Mouse (Mus musculus) kidney, embryonic 14.5 days (tissue): Measurements from ENCODE around the gene Sytl5. TPM values are rescaled to one million over a fixed set of nuclear protein-coding genes. Genes with fewer than 3 reads are reported as not detected.

ENCODE experiments used
- ATAC-seq: fragments of 200-750 bp; cut with Nextera tagmentation; 2 replicates; pipeline ENCODE4 v1.8.0; 2017; ENCODE audit warnings: moderate number of reproducible peaks, mild to moderate bottlenecking, moderate TSS enrichment, moderate library complexity; ENCODE audit not compliant: low FRiP score, low TSS enrichment
- H3K27ac ChIP-seq: fragments of 300-500 bp; sonication (generic); 2 replicates; pipeline ENCODE4 v1.5.1; 2014; ENCODE audit warnings: low read depth, mild to moderate bottlenecking, low read length, moderate library complexity, mixed read lengths
- H3K27me3 ChIP-seq: fragments of 300-500 bp; sonication (generic); 2 replicates; pipeline ENCODE4 v1.6.1; 2014; ENCODE audit warnings: mild to moderate bottlenecking, low read length; ENCODE audit not compliant: control insufficient read depth, insufficient read depth
- H3K36me3 ChIP-seq: fragments of 300-500 bp; sonication (generic); 2 replicates; pipeline ENCODE4 v1.6.1; 2014; ENCODE audit warnings: low read length, mixed read lengths; ENCODE audit not compliant: control insufficient read depth, insufficient read depth
- H3K4me1 ChIP-seq: fragments of 300-500 bp; sonication (generic); 2 replicates; pipeline ENCODE4 v1.6.1; 2014; ENCODE audit warnings: low read length, mixed read lengths; ENCODE audit not compliant: control insufficient read depth, insufficient read depth
- H3K4me2 ChIP-seq: fragments of 300-500 bp; sonication (generic); replicated peaks from 2 replicates; pipeline ENCODE4 v1.6.1; 2014; ENCODE audit warnings: low read depth, mild to moderate bottlenecking, low read length
- H3K4me3 ChIP-seq: fragments of 300-500 bp; sonication (generic); 2 replicates; pipeline ENCODE4 v1.5.1; 2014; ENCODE audit warnings: mild to moderate bottlenecking, low read length
- H3K9ac ChIP-seq: fragments of 300-500 bp; sonication (generic); 2 replicates; pipeline ENCODE4 v1.6.1; 2014; ENCODE audit warnings: low read depth, mild to moderate bottlenecking, low read length, moderate library complexity
- H3K9me3 ChIP-seq: fragments of 300-500 bp; sonication (generic); 2 replicates; pipeline ENCODE4 v1.6.1; 2016; ENCODE audit warnings: low read length; ENCODE audit not compliant: control insufficient read depth
- WGBS: fragments of 180-500 bp; shearing (Covaris S2); extraction: QIAGEN DNeasy Blood & Tissue Kit; methylation state at CpG from one replicate; pipeline ENCODE4 v1.1.7; 2014; 5-methylcytosine and 5-hydroxymethylcytosine counted together
- polyA plus RNA-seq: library from polyadenylated mRNA; unstranded; fragments of >200 nt; fragmentation: Nextera tagmentation; extraction: Ambion mirVana; gene quantifications from 2 replicates; pipeline ENCODE4 v1.2.1, GENCODE M21; 2014

The Sytl5 gene
- 0.51 and 1.4 TPM in 2 replicates for polyA plus RNA-seq

GRCm38 (mm10) chrX:9885322-9885721 is at the start of gene Sytl5:
Gene Sytl5 (plus strand): TSS chrX:9885622.
- ATAC-seq, result no peak
- Histone ChIP-seq H3K4me2 (no peak within 1 kb of the TSS), H3K9me3 (no peaks in the 10 kb centered on the region), H3K27me3 (no peaks in the 10 kb centered on the region), H3K27ac (no peak within 1 kb of the TSS), H3K36me3 (no peaks in the 10 kb centered on the region), H3K9ac (no peak within 1 kb of the TSS), H3K4me3 (no peak within 1 kb of the TSS), H3K4me1 (no peaks in the 10 kb centered on the region)
- 64% methylated on average over 2 of the region's 2 CpGs for WGBS

- no peak for ATAC-seq
- Histone ChIP-seq H3K4me1 (no peaks in the 10 kb centered on the region), H3K4me3 (no peak within 1 kb of the TSS), H3K36me3 (no peaks in the 10 kb centered on the region), H3K9ac (no peak within 1 kb of the TSS), H3K27me3 (no peaks in the 10 kb centered on the region), H3K9me3 (no peaks in the 10 kb centered on the region), H3K4me2 (no peak within 1 kb of the TSS), H3K27ac (no peak within 1 kb of the TSS)
- 76% methylated on average over 3 of the region's 3 CpGs for WGBS
Measured at GRCm38 (mm10) chrX:9846628-9847027, 38.8 kb upstream of the Sytl5 start, which contains the start of gene Hypm. Gene Hypm (plus strand): TSS chrX:9846928.

- H3K27me3 ChIP-seq, result no peaks in the 10 kb centered on the region
- H3K27ac ChIP-seq, result no peak within 1 kb of the TSS
- no peaks in the 10 kb centered on the region for H3K36me3 ChIP-seq
- H3K9ac ChIP-seq, result no peak within 1 kb of the TSS
- ATAC-seq, result no peak
- H3K4me1 ChIP-seq, result no peaks in the 10 kb centered on the region
- no peak within 1 kb of the TSS for H3K4me3 ChIP-seq
- 55% methylated on average over 1 of the region's 1 CpGs for WGBS
- H3K9me3 ChIP-seq, result no peaks in the 10 kb centered on the region
- H3K4me2 ChIP-seq, result no peak within 1 kb of the TSS
Measured at GRCm38 (mm10) chrX:9849403-9849802, 36.0 kb upstream of the Sytl5 start, which contains the start of gene H2al3. Gene H2al3 (plus strand): TSS chrX:9849703.

DNA sequence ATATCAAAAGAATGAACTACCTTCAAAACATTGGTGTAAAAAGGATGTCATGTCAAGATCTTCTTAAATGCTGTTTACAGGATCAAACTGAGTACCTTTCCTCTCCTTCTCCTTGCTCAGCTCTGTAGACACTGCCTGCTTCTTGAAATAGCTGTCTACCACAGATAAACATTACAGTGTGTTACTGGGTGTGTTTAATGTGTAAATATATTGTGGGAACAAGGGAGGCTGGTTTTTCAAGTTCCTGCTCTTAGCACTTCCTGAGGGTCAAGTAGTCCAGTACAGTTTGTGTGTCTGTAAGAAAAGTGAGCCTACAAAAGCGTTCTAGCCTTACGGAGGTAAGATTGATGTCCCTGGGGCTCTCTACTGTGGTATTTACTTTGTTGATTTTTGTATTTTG is 23.6 kb upstream of the Sytl5 start:
- Histone ChIP-seq H3K9ac (no peak overlapping the region), H3K27me3 (no peaks in the 10 kb centered on the region), H3K9me3 (no peaks in the 10 kb centered on the region), H3K36me3 (no peaks in the 10 kb centered on the region), H3K27ac (no peak overlapping the region), H3K4me3 (no peak overlapping the region), H3K4me2 (no peak overlapping the region), H3K4me1 (no peaks in the 10 kb centered on the region)
- no peak for ATAC-seq
- WGBS, result 62% methylated on average over 2 of the region's 2 CpGs

DNA sequence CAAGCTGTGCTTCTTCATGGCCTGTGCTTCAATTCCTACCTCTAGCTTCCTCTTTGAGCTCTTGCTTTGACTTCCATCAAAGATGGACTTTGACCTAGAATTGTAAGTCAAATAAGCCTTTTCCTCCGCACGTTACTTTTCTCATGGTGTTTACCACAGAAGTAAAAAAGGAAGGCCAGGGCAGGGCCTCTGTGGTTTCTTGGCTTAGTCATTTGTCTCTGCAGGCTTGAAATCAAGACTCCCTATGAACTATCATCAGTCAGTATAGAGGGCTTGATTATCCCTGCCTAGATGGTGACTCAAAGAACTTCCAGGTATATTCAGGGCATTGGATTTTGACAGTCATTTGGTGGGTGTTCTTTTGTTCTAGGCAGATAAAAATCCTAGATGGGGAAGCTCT is 9.9 kb upstream of the Sytl5 start:
- WGBS, result 83% methylated on average over 2 of the region's 2 CpGs
- no peak overlapping the region for H3K4me3 ChIP-seq
- no peak overlapping the region for H3K27ac ChIP-seq
- no peak overlapping the region for H3K4me2 ChIP-seq
- H3K9me3 ChIP-seq, result no peaks in the 10 kb centered on the region
- H3K27me3 ChIP-seq, result no peaks in the 10 kb centered on the region
- no peaks in the 10 kb centered on the region for H3K36me3 ChIP-seq
- ATAC-seq, result no peak
- H3K9ac ChIP-seq, result no peak overlapping the region
- H3K4me1 ChIP-seq, result no peaks in the 10 kb centered on the region

DNA sequence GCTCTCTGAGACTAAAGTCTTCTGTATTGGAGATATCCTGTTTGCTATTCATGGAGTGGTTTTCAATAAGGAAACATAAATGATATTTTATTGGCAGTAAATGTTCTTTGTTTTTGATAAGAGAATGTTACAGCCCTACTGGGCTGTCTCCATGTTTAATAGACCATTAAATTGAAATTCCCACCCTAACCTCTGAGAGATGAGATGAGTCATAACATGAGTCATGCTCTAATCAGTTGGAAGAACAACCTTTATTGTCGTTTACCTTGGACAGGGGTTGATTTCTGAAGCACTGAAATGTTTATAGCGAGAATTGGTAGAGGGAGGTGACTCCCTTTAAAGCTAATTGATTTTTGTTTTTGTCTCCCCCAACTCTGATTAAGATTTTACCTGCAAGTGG is 24.1 kb downstream of the Sytl5 start:
- Histone ChIP-seq H3K4me1 (no peaks in the 10 kb centered on the region), H3K9ac (no peak overlapping the region), H3K27me3 (no peaks in the 10 kb centered on the region), H3K9me3 (no peaks in the 10 kb centered on the region), H3K36me3 (no peaks in the 10 kb centered on the region), H3K4me2 (no peak overlapping the region), H3K4me3 (no peak overlapping the region), H3K27ac (no peak overlapping the region)
- ATAC-seq, result no peak
- 35% methylated on average over 2 of the region's 2 CpGs for WGBS

DNA sequence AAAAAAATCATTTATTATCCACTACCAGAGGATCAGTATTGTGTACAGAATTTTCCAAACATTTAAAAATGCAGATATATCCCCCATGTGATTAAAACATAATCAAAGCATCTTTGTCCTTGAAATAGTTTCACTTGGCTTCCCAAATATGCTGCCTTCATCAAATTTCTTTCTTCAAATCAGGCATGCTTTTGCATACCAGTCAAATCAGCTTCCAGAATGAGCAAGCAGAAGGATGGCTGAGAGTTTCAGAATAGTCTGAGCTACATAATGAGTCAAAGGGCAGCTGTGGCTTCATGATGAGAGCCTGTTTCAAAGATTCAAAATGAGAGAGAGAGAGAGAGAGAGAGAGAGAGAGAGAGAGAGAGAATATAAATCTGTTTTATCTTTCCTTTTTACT is 48.4 kb downstream of the Sytl5 start:
- Histone ChIP-seq H3K4me2 (no peak overlapping the region), H3K36me3 (no peaks in the 10 kb centered on the region), H3K4me1 (no peaks in the 10 kb centered on the region), H3K27ac (no peak overlapping the region), H3K27me3 (no peaks in the 10 kb centered on the region), H3K9me3 (no peaks in the 10 kb centered on the region), H3K9ac (no peak overlapping the region), H3K4me3 (no peak overlapping the region)
- ATAC-seq, result no peak

GRCm38 (mm10) chrX:9984094-9984669 is 98.8 kb downstream of the Sytl5 start:
- H3K9me3 ChIP-seq, result no peaks in the 10 kb centered on the region
- H3K36me3 ChIP-seq, result no peaks in the 10 kb centered on the region
- no peak for ATAC-seq
- H3K9ac ChIP-seq, result no peak overlapping the region
- no peaks in the 10 kb centered on the region for H3K27me3 ChIP-seq
- H3K4me2 ChIP-seq, result no peak overlapping the region
- no peaks in the 10 kb centered on the region for H3K4me1 ChIP-seq
- H3K27ac ChIP-seq, result no peak overlapping the region
- no peak overlapping the region for H3K4me3 ChIP-seq

GRCm38 (mm10) chrX:10000718-10001117 is 115.3 kb downstream of the Sytl5 start:
- Histone ChIP-seq H3K4me2 (no peak overlapping the region), H3K27ac (no peak overlapping the region), H3K36me3 (no peaks in the 10 kb centered on the region), H3K9ac (no peak overlapping the region), H3K4me3 (no peak overlapping the region), H3K4me1 (no peaks in the 10 kb centered on the region), H3K27me3 (no peaks in the 10 kb centered on the region), H3K9me3 (no peaks in the 10 kb centered on the region)
- ATAC-seq, result no peak
- WGBS, result 70% methylated on average over 1 of the region's 1 CpGs
